Mouse (Mus musculus) natural killer cell, adult 2 months (primary cell): ENCODE data around the gene Ccdc88c.
A peak's percentile ranks its signal among the peaks of the same experiment; 100 is the strongest.

Experiments used
- DNase-seq, 2 experiments: peaks; one replicate each; pipeline ENCODE4 v3.0.0; 2022; ENCODE audit warnings: low spot score in 2 of 2

The Ccdc88c gene

GRCm38 (mm10) chr12:100966253-100966652, 62.6 kb downstream of the Ccdc88c start:
- DNase-seq: no peak

- DNase-seq: no peak
Measured at GRCm38 (mm10) chr12:100965298-100965697, 63.6 kb downstream of the Ccdc88c start.

DNA sequence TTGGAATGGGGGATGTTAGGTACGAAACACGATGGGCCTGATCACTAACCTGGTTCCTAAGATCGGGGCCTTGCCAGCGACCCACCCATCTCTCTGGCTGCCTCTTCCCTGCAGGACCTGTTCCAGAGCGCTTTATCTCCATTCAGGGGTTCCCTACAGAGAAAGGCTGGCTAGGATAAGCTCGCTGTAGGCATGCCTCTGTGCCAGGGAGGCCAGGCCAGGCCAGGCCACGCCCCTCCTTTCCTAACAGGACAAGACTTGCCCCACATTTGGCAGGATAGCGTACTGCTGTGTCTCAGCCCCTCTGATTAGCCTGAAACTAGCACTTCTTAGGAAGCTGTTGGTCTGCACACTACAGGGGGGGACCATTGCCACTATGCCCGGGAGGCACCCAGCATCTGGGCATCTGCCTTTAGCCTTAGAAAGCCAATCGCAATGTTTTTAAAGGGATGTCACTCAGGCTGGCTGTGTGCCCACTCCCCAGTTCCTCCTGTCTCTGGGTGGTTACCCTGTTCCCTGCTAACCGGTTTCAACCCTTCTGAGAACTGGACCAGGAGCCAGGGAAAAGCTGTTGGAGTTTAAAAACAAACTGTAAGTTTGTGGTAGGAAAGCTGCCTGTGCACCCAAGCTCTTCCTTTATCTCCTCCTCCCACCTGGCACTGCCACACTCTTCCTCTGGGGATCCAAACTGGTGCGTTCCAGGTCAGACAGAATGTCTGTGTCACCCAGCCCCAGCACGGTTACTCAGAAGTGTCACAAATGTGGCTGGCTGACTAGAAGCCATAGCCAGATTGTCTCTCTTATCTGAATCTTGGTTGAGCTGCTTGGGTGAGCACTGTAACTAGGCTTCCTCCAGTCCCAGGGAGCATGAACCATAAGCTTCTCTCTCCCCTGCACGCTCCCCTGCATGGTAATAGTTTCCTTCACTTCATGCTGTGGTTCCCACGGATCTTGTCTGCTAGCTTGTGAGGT, 69.9 kb downstream of the Ccdc88c start:
- no peak for DNase-seq

DNA sequence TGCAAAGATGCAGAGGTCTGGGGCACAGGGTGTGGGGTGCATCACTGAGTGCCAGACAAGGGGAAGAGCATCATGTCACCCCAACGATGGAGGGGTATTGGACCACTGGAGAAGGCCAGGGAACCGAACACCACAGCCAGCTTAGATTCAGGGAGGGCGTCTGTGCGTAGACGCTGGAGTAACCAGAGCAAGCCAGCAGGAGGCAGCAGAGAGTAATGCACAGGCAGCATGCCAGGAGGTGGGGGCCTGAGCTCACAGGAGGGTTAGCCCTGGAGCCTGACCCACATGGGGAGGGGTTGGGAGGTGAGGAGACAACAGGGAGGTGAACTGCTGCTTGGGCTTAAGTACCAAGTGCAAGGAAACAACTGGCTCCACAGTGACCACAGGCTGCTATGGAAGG, 70.8 kb downstream of the Ccdc88c start:
- DNase-seq: peak; percentile 72 to 84

GRCm38 (mm10) chr12:100957257-100957656, 71.6 kb downstream of the Ccdc88c start:
- DNase-seq: no peak

- DNase-seq: no peak
Measured at GRCm38 (mm10) chr12:100956825-100957224, 72.0 kb downstream of the Ccdc88c start.

DNA sequence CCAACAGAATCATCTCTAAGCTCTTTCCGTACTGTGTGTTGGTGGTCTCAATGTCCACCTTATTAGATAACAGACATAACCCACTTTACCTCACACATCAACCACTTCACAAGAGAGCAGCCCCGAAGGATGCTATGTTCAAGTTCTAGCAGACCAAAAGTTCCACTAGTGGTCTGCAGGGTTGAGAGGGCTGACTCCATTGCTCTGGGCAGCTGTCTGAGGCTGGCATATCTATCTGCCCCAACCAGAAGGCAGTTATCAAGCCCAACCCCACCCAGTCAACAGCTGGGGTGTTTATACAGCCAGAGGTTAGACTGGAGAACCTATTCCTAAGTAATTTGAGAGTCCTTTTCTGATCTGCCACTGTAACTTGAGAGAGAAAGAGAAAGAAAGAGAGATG, 72.8 kb downstream of the Ccdc88c start:
- DNase-seq: no peak

- DNase-seq: no peak
Measured at GRCm38 (mm10) chr12:100953926-100954325, 74.9 kb downstream of the Ccdc88c start.

GRCm38 (mm10) chr12:100952193-100952931, 76.5 kb downstream of the Ccdc88c start:
- peak; percentile 64 to 75 for DNase-seq

DNA sequence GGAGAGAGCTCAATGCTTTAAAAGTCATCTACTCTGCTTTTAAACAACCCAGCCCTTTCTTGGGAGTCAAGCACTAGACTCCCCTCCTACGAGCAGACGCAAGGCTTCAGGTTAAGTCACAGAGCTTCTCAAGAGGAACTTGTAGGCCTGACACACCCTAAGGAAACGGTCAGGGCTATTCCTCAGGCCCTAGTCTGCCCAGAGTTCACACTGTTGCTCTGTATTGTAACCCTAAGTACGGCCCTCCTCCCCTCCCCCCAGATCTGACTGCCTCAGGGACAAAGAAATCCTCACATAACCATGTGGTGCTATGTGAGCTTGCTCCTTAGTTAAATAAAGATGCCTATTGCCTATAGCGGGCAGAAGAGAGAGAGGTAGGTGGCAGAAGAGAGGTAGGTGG, 79.7 kb downstream of the Ccdc88c start:
- no peak for DNase-seq

DNA sequence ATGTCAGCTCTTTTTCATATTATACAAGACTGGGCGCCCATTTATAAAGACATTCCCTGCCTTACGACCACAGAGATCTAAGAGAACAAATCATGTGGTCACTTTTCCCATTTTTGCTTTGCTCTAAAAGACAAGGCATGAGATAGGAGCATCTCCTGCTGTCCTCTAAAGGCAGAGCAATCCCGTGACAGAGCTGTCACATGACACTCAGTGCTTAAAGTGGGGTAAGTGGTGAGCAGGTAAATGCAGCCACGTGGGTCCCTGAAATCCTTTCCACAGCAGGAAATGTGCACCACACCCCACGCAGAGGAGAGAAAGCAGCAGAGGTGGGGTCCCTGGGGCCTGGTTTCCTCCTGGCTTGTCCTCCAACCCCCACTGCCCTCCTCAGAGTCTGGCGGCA, 80.8 kb downstream of the Ccdc88c start:
- no peak for DNase-seq

- DNase-seq: no peak
Measured at GRCm38 (mm10) chr12:100945948-100946347, 82.9 kb downstream of the Ccdc88c start.

- no peak for DNase-seq
Measured at GRCm38 (mm10) chr12:100945501-100945900, 83.4 kb downstream of the Ccdc88c start.

DNA sequence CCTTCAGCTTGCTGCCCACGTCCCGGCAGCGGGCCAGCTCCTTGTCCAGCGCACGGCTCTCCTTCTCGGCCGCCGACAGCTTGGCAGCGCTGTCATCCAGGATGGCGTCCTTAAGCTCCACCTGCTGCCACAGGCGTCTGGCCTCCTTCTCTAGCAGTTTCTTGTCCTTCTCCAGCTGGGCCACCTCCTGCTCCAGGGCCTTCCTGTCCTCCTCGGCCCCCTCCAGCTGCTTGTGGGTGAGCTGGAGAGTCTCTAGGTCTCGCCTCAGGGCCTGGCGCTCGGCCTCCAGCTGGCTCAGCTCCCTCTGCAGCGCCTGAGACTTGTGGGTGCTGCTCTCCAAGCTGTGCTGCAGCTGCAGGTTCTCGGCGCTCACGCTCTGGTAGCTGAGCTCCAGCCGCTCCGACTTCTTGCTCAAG, 83.9 kb downstream of the Ccdc88c start:
- DNase-seq: no peak

GRCm38 (mm10) chr12:100943146-100943545, 85.7 kb downstream of the Ccdc88c start:
- no peak for DNase-seq

- DNase-seq: no peak
Measured at GRCm38 (mm10) chr12:100941361-100941760, 87.5 kb downstream of the Ccdc88c start.

DNA sequence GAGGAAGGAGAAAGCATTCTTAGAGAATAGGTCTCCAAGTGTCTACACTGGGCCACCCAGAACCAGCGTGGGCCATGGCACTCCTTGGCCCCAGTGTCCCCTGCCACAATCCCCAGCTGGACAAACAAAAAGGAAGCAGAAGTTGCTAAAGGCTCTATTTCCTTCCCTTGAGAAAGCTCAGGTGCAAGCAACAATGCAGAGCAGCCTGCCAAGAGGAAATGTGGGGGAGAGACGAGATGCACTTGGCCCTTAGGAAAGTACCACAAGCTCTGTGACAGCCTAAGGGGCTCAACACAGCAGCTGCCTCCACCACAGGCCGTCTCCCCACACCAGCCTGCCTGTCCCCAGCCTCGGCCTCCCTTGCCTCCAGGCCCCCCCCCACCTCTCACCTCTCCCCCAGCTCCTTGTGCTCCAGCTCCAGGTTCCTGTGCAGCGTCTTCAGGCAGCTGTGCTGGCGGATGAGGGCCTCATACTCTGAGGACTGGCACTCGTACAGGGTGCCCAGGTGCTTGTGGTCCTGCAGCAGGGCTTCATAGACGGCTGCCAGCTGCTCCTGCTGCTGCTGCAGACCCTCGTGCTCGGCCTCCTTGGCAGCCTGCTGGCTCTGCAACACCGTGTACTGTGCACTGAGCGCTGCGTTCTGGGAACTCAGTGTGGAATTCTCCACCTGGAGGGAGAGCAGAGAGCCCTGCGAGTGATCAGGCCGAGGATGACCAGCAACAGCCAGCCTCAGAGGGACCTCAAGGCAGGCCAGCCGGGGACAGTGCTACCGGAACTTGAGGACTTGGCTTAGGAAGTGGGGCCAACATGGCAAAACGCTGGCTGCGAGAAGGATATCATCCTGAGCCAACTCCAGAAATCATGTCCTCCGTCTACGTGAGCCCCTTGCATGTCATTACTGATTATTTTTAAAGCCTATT, 91.2 kb downstream of the Ccdc88c start:
- DNase-seq: no peak

GRCm38 (mm10) chr12:100936737-100937136, 92.1 kb downstream of the Ccdc88c start:
- DNase-seq: no peak

DNA sequence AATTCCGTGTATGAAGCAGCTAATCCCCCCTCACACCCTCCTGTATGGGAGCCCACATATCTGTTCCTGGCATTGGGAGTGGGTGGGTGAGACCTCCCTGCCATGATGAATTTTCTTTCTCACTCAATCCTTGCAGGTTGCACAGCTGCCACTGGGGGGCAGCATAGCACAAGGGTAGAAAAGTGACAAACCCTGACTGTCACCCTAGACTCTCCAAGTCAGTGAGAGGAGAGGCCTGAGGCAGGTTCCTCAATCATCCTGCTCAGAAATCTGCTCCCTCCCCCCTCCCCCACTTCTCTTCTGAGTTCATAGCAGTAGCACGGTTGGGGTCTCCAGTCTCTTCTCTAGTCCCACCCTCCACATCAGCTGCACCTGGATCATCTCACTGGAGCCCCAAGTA, 92.7 kb downstream of the Ccdc88c start:
- DNase-seq: peak; percentile 51 to 69

GRCm38 (mm10) chr12:100934796-100935195, 94.1 kb downstream of the Ccdc88c start:
- DNase-seq: no peak

DNA sequence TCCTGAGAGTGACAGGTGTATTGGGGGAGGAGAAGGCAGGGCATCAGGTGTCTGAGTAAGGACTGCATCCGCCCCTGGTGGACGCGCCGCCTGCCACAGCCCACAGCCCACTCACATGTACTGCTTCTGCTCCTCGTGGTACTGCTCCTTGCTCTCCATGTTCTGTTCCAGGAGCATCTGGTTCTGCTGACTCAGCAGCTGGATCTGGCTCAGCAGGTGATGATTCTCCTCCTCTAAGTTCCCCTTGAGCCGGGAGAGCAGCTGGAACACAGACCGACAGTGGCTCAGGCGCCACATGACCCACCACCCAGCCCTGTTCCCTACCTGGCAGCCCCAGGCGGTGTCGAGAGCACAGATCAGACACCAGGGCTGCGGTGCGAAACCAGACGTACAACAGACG, 97.2 kb downstream of the Ccdc88c start:
- DNase-seq: no peak

DNA sequence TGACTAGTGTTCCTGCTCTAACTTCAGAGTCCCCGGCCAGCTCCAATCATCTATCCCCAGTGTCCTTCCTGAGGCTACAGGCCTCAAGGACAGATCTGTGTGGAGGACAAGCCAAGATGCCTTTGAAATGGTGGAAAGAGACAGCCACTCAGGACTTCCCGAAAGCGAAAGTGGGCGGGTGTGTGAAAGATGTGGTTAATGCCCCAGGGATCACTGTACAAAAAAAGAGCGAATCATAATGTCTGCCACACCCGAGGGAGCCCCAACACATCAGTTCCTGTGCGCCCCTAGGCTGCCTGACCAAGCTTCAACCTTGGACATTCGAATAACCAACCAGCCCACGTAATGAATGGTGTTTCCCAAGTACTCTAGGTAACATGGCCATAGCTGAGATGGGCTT, 100.6 kb downstream of the Ccdc88c start:
- DNase-seq: peak in 1 of 2 experiments; percentile 33
